Mouse (Mus musculus) kidney, postnatal 25 days (tissue): ENCODE data around the gene Adamts3.

Experiments
- DNase-seq, 2 experiments: peaks; one replicate each; pipeline ENCODE4 v3.0.0; 2021; ENCODE audit warnings: mixed read lengths in 2 of 2

Gene Adamts3

DNA sequence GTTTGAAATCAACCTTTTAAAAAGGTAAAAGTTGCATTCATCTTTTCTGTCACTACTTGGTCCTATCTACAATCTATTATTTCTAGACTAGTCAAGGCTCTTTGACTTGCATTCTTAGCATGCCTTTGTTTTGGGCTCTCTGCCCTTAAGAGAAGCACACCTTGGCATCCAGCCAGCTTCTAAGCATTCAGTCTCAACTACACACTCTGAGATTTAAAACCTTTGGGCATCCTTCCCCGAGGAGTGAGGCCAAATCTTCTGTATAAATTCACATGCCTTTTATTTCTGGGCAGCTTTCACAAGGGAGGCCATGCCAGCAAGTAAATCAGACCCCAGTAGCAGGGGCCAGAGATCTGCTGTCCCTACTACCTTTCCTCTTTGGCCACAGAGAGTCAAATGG is 178.9 kb downstream of the Adamts3 start:
- DNase-seq: peak; percentile 52 to 72

DNA sequence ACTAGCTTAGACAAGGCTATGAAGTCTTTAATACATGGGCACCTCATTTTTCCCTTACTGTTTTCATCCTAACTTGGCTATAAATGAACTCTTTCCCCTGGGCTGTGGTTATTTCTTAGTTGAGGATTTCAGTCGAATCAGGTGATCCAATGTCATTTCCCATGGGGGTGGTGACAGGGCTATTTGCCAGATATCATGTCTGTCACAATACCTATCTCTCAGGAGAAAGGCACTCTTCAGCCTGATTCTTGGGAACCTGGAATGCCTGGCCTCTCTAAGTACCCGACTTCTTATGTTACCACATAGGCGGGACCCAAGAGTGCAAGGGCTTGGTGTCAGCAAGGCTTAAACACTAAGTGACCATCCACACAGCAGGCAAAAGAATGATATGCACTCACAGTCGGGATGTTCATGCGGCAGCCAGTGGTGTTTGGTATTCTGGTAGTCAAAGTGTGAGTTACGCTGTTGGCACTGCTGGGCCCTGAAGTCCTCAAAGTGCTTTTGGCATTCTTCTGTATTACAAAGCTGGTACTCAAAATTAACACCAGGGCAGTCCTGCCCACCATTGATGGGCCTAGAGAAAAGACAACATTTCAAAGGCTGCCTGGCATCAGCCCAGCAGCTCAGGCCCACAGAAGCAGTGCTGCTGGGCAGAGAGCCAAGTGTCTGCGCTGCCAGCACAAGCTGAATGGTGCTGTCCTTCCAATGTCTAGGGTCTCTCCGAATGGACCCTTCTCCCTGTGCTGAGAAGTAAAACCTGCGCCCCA is 181.7 kb downstream of the Adamts3 start:
- DNase-seq: peak; percentile 70 to 71

DNA sequence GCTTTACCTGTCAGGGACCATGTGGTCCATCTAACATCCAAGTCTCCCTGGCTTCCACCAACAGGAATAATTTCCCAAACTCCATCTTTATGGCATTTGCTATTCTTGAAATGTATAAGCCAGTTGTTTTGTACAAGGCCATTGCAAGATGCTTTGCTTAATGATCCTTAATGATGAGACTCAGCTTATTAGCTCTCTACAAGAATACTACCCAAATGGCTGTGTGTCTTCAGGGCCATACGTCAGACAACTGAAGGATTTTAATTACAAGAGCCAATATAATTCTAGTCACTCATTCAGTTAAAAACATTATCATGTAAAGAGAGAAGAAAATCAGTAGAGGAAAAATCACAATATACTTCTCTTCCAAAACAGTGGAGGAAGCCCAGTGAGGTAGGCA is 195.3 kb downstream of the Adamts3 start:
- DNase-seq: no peak

DNA sequence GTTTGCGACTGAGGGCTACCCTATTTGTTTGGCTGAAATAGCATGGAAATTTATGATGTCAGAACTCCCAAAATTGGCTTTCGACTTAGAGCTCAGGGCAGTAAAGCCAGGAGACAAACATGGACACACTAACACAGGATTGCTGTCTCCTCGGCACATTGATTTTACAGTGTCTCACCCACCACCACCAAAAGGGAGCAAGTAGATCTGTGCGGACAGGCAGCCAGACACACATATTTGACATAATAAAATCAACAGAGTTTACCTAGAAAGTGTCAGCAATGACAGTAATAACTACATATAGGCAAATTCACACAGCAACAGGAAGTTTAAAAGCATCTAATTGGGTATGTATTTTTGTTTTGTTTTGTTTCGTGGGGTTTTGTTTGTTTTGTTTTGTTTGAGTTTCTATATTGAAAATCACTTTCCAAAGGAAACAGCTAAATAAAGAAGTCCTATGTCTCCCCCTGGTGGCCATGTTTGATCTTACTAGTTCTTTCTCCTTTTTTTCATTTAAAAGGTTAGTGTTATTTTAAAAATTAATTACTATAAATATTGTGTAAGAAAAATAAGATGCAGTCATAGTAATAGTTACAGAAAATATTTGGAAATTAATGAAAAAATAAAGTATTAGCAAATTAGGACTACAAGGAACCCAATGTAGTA is 203.1 kb downstream of the Adamts3 start:
- peak in 1 of 2 experiments; percentile 84 for DNase-seq

DNA sequence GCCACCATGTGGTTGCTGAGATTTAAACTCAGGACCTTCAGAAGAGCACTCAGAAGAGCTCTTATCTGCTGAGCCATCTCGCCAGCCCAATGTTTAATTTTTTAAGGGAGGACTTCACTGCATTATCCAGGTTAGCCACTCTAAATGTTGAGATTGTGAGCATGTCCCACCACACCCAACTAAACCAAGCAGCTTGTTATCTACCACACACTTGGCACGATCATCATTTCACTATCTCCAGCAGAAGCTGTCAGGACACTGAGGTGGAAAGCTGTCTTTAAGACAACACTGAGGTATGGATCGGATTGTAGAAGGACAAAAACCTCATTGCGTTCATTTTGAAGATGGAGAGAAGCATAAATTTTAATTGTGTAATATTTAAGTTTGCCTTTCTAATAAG is 205.0 kb downstream of the Adamts3 start:
- no peak for DNase-seq

DNA sequence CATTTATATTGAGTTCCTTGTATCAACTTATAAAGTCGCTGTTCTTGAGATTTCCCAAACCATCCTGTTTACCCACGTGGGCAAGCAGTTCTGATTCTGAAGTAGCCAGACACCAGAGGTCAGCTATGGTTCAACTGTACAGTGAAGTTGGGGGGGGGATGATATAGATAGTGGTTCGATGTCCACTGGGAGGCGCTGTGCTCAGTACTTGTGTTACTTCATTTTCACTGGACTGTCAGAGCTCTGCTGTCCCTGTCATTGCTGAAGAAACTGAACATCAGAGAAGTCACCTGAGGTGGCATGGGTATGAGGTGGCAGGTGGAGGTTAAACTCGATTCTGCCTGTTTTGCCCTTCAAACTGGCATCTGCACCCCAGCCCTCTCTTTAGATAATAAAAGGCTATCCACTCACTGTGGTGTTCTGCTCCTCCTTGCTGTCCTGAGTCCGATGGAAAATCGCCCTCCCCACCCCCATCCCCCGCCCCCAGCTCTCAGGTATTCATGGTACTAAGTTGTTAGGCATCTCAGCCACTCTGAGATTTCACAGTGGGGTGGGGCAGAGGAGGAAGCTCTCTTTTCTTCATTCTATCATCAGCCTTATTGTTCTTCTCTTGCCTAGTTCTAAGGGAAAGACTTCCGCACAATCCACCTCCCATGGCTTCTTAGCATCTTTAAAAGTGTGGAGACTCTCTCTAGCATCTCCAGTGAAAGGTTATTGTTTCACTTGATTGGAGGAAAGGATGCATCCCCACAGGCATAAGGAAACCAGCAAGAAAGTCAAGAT is 208.9 kb downstream of the Adamts3 start:
- DNase-seq: no peak

DNA sequence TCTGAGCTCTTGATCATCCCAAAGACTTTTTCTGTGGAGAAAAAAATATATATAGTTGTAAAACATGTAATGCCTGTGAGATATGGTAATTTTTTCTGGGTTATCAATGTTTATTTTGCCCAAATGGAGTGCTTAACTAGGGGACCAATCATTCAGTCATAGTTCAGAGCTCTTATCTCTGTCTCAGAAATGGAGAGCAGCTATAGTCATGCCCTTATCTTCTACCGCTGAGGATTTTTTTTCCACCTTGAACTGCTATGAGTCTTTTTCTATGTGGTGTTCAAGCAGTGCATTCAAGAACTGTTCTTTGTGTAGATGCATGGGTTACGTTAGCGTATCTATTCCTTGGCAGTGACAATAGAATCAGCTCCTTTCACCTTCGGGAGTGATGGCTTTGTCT is 210.2 kb downstream of the Adamts3 start:
- DNase-seq: no peak

DNA sequence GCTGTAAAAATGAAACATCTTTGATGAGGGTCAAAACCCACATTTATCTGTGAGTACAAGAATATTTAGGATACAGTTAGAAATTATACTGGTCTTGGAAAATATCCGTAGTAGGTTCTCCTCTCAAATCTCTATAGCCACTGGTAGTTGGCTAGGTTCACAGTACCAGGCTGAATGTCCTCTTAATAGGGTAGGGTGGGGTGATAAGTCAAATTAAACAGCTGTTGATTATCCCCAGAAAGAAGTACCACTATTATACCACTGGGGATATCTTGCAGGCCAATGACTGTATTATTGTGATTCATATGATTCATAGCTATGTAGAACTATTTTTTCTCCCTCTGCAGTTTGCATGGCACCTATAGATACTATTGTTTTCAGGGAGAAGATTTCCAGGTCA is 228.8 kb downstream of the Adamts3 start:
- no peak for DNase-seq

DNA sequence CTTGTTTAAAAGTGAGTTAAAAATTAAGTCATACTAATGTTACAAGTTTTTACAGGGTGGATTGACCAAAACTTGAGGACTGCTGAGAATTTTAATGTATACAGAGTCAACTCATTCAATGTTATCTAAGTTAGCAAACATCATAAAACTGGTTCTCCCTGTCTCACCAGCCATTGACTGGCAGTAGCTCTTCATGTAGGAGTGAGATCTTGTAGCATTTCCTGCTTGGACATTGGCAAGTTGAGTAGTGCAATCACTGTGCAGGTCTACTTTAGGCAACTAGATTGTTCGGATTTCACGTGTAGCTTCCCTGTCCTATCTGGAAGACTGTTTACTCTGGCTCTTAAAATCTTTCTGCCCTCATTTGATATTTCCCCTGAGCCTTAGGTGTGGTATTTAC is 229.3 kb downstream of the Adamts3 start:
- DNase-seq: no peak

DNA sequence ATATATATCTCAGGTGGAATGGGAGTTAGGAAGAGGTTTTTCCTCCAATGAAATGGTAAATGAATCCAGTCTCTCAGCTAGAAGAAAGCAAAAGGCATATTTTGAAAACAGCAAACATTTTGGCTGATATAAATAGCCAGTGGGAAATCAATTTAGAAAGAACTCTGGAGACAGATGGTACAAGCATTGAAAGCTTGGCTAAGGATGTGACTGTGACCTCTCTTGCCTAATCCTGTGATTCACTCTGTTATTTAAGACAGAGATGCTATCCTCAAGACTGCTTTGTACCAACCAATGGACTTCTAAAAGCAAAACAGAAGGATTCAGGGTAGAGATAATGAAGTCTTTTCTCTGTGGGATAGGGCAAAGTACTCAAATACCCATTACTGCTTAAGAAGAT is 236.2 kb downstream of the Adamts3 start:
- no peak for DNase-seq

DNA sequence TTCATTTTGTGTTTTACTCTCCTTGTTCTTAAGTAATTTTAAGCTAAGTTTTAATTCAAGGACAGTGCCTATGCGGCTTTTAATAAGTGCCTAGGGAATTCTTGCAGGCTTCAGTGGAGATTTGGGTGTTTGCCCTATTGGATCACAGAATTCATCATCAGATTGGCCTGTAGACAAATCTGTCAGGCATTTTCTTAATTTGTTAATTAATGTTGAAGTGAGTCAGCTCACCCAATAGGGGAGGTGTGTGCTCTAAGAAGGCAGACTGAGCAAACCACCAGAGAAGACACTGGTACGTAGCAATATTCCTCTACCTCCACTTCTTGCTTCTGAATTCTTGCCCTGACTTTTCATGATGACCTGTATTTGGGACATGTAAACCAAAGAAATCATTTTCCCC is 247.7 kb downstream of the Adamts3 start:
- DNase-seq: no peak

DNA sequence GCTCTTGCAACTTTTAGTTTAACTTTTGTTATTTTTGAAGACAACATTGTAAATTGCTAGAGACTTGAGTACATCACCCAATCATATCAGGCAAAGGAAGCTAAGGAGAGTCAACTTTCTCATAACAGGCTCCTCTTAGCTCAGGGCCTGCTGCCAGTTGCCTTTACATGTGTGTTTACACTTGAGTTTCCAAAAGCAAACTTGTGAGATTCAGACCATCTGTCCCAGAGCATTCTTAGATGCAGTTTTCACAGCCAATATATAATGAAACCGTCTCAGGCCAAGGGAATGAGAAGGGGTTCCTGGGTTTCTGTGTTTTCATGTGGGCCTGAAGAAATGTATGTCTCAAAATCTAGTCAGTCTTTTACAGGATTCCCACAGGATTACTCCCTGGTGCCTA is 251.5 kb downstream of the Adamts3 start:
- no peak for DNase-seq
